Mouse (Mus musculus): ENCODE data around the gene Cdv3.

- TF ChIP-seq EP300 (IDR thresholded peaks at IDR 0.05; ENCODE audit: insufficient read depth, low read depth, low read length) (no peak), CTCF (IDR thresholded peaks at IDR 0.05; ENCODE audit: low read depth, low read length) (no peak)
These were observed 28.7 kb downstream of the Cdv3 start for GRCm38 (mm10) chr9:103336912-103337311.

Data from ES-Bruce4 (cell line).